Comparison of ENCODE assay signal across 9 mouse cellular contexts in genomic region chrX:106485101-106485651, GRCm38 (mm10). TPM values are rescaled to one million over a fixed set of nuclear protein-coding genes. Genes with fewer than 3 reads are reported as not detected.
A peak's percentile ranks its signal among the peaks of the same experiment; 100 is the strongest.
DNase-seq lines count a peak whose midpoint lies in the region; ATAC-seq and TF ChIP-seq lines count a peak whose summit lies in the region.
"Had no signal": no experiment of that assay in that cellular context is flagged by ENCODE, and none has a peak within 500 bp of the region (broad histone marks: within the 10 kb centered on the region; RNA-seq: fewer than 3 reads in every experiment).

Gene Fndc3c1 (minus strand): TSS chrX:106485401.

- H3K27me3 ChIP-seq in kidney, embryonic 14.5 days (ENCODE audit: control insufficient read depth, insufficient read depth, low read length) = peaks cover 5% of the 10 kb centered on the region; the same call in 1 of the 2 replicates
- peaks cover 29% of the 10 kb centered on the region for H3K27me3 ChIP-seq in embryonic facial prominence, embryonic 10.5 days (replicated peaks; ENCODE audit: low read depth, poor library complexity, severe bottlenecking)
- peaks cover 28% of the 10 kb centered on the region for H3K27me3 ChIP-seq in hindbrain, embryonic 10.5 days (ENCODE audit: insufficient read depth, poor library complexity, severe bottlenecking)
- peaks cover 36% of the 10 kb centered on the region for H3K27me3 ChIP-seq in liver, embryonic 13.5 days
- H3K27me3 ChIP-seq in small intestine, adult 2 months (ENCODE audit: control insufficient read depth, insufficient read depth, low read length) = peaks cover 9% of the 10 kb centered on the region

- no peaks in the 10 kb centered on the region for H3K36me3 ChIP-seq in kidney, embryonic 14.5 days (ENCODE audit: control insufficient read depth, insufficient read depth, low read length)
- no peaks in the 10 kb centered on the region for H3K36me3 ChIP-seq in embryonic facial prominence, embryonic 10.5 days (replicated peaks)
- H3K36me3 ChIP-seq in hindbrain, embryonic 10.5 days = no peaks in the 10 kb centered on the region
- H3K36me3 ChIP-seq in liver, embryonic 13.5 days = no peaks in the 10 kb centered on the region
- no peaks in the 10 kb centered on the region for H3K36me3 ChIP-seq in small intestine, adult 2 months (ENCODE audit: control insufficient read depth, insufficient read depth, low read length)

- no peak for TF ChIP-seq POLR2A in small intestine, adult 2 months (IDR thresholded peaks at IDR 0.05; ENCODE audit: low read depth, low read length)

- H3K27ac ChIP-seq in kidney, embryonic 14.5 days (ENCODE audit: low read depth, low read length) = no peak within 1 kb of the TSS
- peak within 1 kb of the TSS; percentile 86 for H3K27ac ChIP-seq in embryonic facial prominence, embryonic 10.5 days (replicated peaks)
- peak within 1 kb of the TSS; percentile 85 for H3K27ac ChIP-seq in hindbrain, embryonic 10.5 days
- no peak within 1 kb of the TSS for H3K27ac ChIP-seq in liver, embryonic 13.5 days
- no peak within 1 kb of the TSS for H3K27ac ChIP-seq in small intestine, adult 2 months (ENCODE audit: insufficient read depth, low read depth, low read length)

- no peak for DNase-seq in kidney, adult 11 months
- DNase-seq in embryonic facial prominence, embryonic 10.5 days (ENCODE audit: low spot score) = peak; percentile 88
- peak; percentile 85 for DNase-seq in hindbrain, embryonic 10.5 days (ENCODE audit: low spot score)
- no peak for DNase-seq in liver, embryonic 13.5 days
- DNase-seq in urinary bladder, postnatal 36 days (ENCODE audit: low spot score in 2 of 2) = no peak
- no peak for DNase-seq in adrenal gland, postnatal 4 days (ENCODE audit: low spot score in 2 of 2)

- H3K9ac ChIP-seq in kidney, embryonic 14.5 days (ENCODE audit: low read depth, low read length) = peak within 1 kb of the TSS; percentile 47
- no peak within 1 kb of the TSS for H3K9ac ChIP-seq in liver, embryonic 13.5 days

- WGBS in kidney, embryonic 14.5 days = 40% methylated on average over 32 of the region's 39 CpGs
- WGBS in embryonic facial prominence, embryonic 10.5 days = 19% methylated on average over 39 of the region's 39 CpGs
- WGBS in hindbrain, embryonic 10.5 days = 19% methylated on average over 39 of the region's 39 CpGs
- 14% methylated on average over 25 of the region's 39 CpGs for WGBS in liver, embryonic 13.5 days (ENCODE audit: insufficient replicate concordance)
- WGBS in small intestine, adult 2 months = 21% methylated on average over 37 of the region's 39 CpGs

- H3K4me2 ChIP-seq in kidney, embryonic 14.5 days (replicated peaks; ENCODE audit: low read depth, low read length) = peak within 1 kb of the TSS; percentile 56
- peak within 1 kb of the TSS; percentile 47 for H3K4me2 ChIP-seq in liver, embryonic 13.5 days

- H3K9me3 ChIP-seq in kidney, embryonic 14.5 days (ENCODE audit: control insufficient read depth, low read length) = no peaks in the 10 kb centered on the region
- H3K9me3 ChIP-seq in embryonic facial prominence, embryonic 10.5 days = no peaks in the 10 kb centered on the region
- H3K9me3 ChIP-seq in hindbrain, embryonic 10.5 days = no peaks in the 10 kb centered on the region
- no peaks in the 10 kb centered on the region for H3K9me3 ChIP-seq in liver, embryonic 13.5 days (replicated peaks)

- no peaks in the 10 kb centered on the region for H3K4me1 ChIP-seq in kidney, embryonic 14.5 days (ENCODE audit: control insufficient read depth, insufficient read depth, low read length)
- H3K4me1 ChIP-seq in embryonic facial prominence, embryonic 10.5 days = peaks cover 10% of the 10 kb centered on the region
- H3K4me1 ChIP-seq in hindbrain, embryonic 10.5 days (replicated peaks) = peaks cover 7% of the 10 kb centered on the region; the same call in 1 of the 2 replicates
- H3K4me1 ChIP-seq in liver, embryonic 13.5 days (replicated peaks) = no peaks in the 10 kb centered on the region
- H3K4me1 ChIP-seq in small intestine, adult 2 months (ENCODE audit: control insufficient read depth, insufficient read depth, insufficient read length, low read length) = no peaks in the 10 kb centered on the region

- no peak for TF ChIP-seq CTCF in small intestine, adult 2 months (IDR thresholded peaks at IDR 0.05; ENCODE audit: extremely low read depth, insufficient read length, insufficient replicate concordance, low read depth, low read length)

- peak within 1 kb of the TSS; percentile 42 for H3K4me3 ChIP-seq in kidney, embryonic 14.5 days (ENCODE audit: low read length)
- H3K4me3 ChIP-seq in embryonic facial prominence, embryonic 10.5 days = peak within 1 kb of the TSS; percentile 60
- peak within 1 kb of the TSS; percentile 50 for H3K4me3 ChIP-seq in hindbrain, embryonic 10.5 days
- peak within 1 kb of the TSS; percentile 32 for H3K4me3 ChIP-seq in liver, embryonic 13.5 days (replicated peaks)
- H3K4me3 ChIP-seq in small intestine, adult 2 months (ENCODE audit: low read depth, low read length) = peak within 1 kb of the TSS; percentile 36

- peak; percentile 98 for ATAC-seq in kidney, embryonic 14.5 days (ENCODE audit: low FRiP score, low TSS enrichment)
- no peak for ATAC-seq in liver, embryonic 13.5 days (ENCODE audit: low read depth)

RNA-seq across cellular contexts. Expression of gene Fndc3c1, which starts in this region (rescaled TPM):
- 12.9 and 17.4 TPM in 2 replicates for polyA plus RNA-seq in kidney, embryonic 14.5 days (2014; fragmentation: Nextera tagmentation; extraction: Ambion mirVana)
- polyA plus RNA-seq in embryonic facial prominence, embryonic 10.5 days (2016; fragmentation: Nextera tagmentation; extraction: Ambion mirVana) = 110 and 140 TPM in 2 replicates
- 34.3 and 67.3 TPM in 2 replicates for polyA plus RNA-seq in hindbrain, embryonic 10.5 days (2016; fragmentation: Nextera tagmentation; extraction: Ambion mirVana)
- polyA plus RNA-seq in liver, embryonic 13.5 days (2015; fragmentation: Nextera tagmentation; extraction: Ambion mirVana) = 0.37 and 0.68 TPM in 2 replicates
- not detected in 2 replicates for polyA plus RNA-seq in small intestine, adult 2 months (2012; rRNA removed)
- 1 to 10 TPM; 2.2 to 2.5 TPM for total RNA-seq in adrenal gland, postnatal 4 days (2021)
- polyA plus RNA-seq: liver, adult 2 months had no signal

Comparison
In these comparisons a context has a peak if more than half of its experiments do, and no peak if none do; other contexts are left out.
1. H3K27ac ChIP-seq: peak in embryonic facial prominence, embryonic 10.5 days (single experiment) and hindbrain, embryonic 10.5 days (single experiment); none in kidney, embryonic 14.5 days (single experiment), liver, embryonic 13.5 days (single experiment) and small intestine, adult 2 months (single experiment).
2. DNase-seq: peak in embryonic facial prominence, embryonic 10.5 days (single experiment) and hindbrain, embryonic 10.5 days (single experiment); none in kidney, adult 11 months (single experiment), liver, embryonic 13.5 days (single experiment), urinary bladder, postnatal 36 days (0 of 2) and adrenal gland, postnatal 4 days (0 of 2).
3. Peak in every context shown above with its lines, with median percentiles within 50 percentile points of each other: H3K4me3 ChIP-seq.